Mouse (Mus musculus): ENCODE measurements around the gene Ndrg3. TPM values are rescaled to one million over a fixed set of nuclear protein-coding genes. Genes with fewer than 3 reads are reported as not detected.
"Not testable (repeated sequence)": the region's sequence is repeated elsewhere in the genome, so short reads cannot be mapped to it uniquely, and the experiment has no call there.

Ndrg3 gene
- polyA plus RNA-seq, 1 experiment from 2014 or later = 54.0 TPM

DNA sequence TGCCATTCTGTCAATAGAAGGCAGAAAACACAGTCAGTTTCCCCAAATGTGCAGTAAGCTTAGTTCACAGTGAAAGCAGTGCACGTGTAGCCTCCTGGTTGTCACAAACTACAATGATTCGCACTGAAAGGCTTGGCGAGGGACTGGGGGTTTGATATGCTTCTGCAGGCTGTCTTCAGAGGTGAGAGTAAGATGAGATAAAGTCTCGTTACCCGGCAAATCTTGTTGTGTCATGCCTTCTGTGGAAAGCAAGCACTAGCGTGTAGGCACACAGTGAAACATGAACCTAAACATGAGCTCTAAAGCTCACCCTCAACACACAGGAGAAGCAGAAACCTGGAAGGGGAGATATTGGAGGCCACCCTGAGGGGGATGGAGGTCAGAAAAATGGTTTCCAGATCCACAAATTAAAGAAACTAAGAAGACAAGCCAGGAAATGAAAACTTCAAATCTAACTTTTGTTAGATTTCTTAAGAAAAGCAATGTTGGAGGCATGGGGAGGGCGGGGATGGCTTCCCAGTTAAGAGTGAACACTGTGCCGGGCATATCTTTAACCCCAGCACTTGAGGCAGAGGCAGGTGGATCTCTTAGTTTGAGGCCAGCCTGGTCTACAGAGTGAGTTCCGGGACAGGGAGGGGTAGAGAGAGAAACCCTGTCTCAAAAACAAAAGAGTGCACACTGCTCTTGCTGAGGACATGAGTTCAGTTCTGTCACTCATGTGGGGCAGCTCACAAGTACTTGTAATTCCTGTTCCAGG, 33.2 kb downstream of the Ndrg3 start:
- Histone ChIP-seq H3K27ac (no peak overlapping the region), H3K4me3 (no peak overlapping the region), H3K27me3 (no peaks in the 10 kb centered on the region), H3K4me2 (no peak overlapping the region), H3K9ac (no peak overlapping the region), H3K36me3 (0 out of 2 replicates have a peak, but pooled peaks cover 4% of the 10 kb centered on the region), H3K4me1 (no peaks in the 10 kb centered on the region), H3K9me3 (no peaks in the 10 kb centered on the region)
- 71% methylated on average over 9 of the region's 9 CpGs for WGBS
- no peak for ATAC-seq (ENCODE audit: insufficient number of reproducible peaks, low FRiP score, low TSS enrichment, low read depth)

DNA sequence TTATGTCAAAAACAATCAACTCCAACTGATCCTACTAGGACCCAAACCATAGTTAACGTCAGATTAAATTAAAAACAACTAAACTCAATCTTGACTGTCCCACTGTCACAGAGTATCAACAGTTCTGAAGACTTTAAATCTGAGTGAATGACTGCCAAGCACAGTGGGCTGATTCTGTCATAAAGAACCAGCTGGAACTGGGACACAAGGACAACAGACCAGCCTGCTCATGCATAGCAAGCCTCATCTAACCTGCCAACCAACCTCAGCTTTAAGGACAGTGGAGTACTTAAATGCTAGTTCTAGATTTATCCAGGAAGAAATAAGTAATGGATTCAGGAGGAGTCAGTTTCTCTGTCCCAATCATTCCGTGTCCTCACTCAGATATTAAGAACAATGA, 34.8 kb downstream of the Ndrg3 start:
- no peak overlapping the region for H3K27ac ChIP-seq
- H3K36me3 ChIP-seq = 0 out of 2 replicates have a peak, but pooled peaks cover 4% of the 10 kb centered on the region
- H3K9me3 ChIP-seq = no peaks in the 10 kb centered on the region
- WGBS = 91% methylated on average over 2 of the region's 2 CpGs
- H3K27me3 ChIP-seq = no peaks in the 10 kb centered on the region
- H3K9ac ChIP-seq = no peak overlapping the region
- no peak overlapping the region for H3K4me3 ChIP-seq
- no peaks in the 10 kb centered on the region for H3K4me1 ChIP-seq
- ATAC-seq (ENCODE audit: insufficient number of reproducible peaks, low FRiP score, low TSS enrichment, low read depth) = no peak
- H3K4me2 ChIP-seq = no peak overlapping the region

DNA sequence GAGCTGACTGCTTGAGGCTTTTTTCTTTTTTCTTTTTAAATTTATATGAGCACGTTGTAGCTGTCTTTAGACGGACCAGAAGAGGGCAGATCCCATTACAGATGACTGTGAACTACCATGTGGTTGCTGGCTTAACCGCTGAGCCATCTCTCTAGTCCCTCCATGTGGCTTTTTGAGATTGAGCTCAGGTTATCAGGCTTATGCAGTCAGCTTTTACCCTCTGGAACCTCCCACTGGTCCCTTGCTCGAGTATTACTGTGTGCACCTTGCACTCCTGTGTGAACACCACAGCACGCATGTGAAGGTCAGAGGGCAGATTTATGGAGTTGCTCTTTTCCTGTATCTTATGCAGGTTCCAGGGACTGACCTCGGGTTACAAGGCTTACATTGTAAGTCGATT, 35.5 kb downstream of the Ndrg3 start:
- no peak for ATAC-seq (ENCODE audit: insufficient number of reproducible peaks, low FRiP score, low TSS enrichment, low read depth)
- Histone ChIP-seq H3K27ac (no peak overlapping the region), H3K4me1 (no peaks in the 10 kb centered on the region), H3K4me3 (no peak overlapping the region), H3K27me3 (no peaks in the 10 kb centered on the region), H3K4me2 (no peak overlapping the region), H3K36me3 (0 out of 2 replicates have a peak, but pooled peaks cover 4% of the 10 kb centered on the region), H3K9ac (no peak overlapping the region), H3K9me3 (no peaks in the 10 kb centered on the region)
- 67% methylated on average over 7 of the region's 7 CpGs for WGBS

DNA sequence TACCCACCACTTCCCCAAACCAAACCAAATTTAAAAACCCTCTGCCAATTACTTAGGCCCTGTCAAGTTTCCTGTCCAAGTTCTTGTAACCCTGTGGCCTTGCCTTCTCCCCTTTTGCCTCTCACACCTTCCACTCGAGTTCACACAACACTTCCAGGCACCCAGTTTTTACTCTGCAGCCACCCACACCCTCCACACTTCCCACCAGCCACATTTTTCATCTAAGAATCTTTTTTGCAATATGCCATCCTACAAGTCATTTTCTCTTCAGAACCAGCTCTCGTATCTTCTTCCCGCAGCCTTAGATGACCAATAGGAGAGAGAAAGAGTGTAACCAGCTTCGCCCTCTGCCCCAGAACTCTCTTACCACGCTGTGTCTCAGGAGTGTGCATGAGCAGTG, 37.4 kb downstream of the Ndrg3 start:
- no peak for ATAC-seq (ENCODE audit: insufficient number of reproducible peaks, low FRiP score, low TSS enrichment, low read depth)
- Histone ChIP-seq H3K36me3 (0 out of 2 replicates have a peak, but pooled peaks cover 2% of the 10 kb centered on the region), H3K4me1 (no peaks in the 10 kb centered on the region), H3K27ac (no peak overlapping the region), H3K27me3 (no peaks in the 10 kb centered on the region), H3K4me2 (no peak overlapping the region), H3K4me3 (no peak overlapping the region), H3K9ac (no peak overlapping the region), H3K9me3 (no peaks in the 10 kb centered on the region)
- 84% methylated on average over 5 of the region's 5 CpGs for WGBS

DNA sequence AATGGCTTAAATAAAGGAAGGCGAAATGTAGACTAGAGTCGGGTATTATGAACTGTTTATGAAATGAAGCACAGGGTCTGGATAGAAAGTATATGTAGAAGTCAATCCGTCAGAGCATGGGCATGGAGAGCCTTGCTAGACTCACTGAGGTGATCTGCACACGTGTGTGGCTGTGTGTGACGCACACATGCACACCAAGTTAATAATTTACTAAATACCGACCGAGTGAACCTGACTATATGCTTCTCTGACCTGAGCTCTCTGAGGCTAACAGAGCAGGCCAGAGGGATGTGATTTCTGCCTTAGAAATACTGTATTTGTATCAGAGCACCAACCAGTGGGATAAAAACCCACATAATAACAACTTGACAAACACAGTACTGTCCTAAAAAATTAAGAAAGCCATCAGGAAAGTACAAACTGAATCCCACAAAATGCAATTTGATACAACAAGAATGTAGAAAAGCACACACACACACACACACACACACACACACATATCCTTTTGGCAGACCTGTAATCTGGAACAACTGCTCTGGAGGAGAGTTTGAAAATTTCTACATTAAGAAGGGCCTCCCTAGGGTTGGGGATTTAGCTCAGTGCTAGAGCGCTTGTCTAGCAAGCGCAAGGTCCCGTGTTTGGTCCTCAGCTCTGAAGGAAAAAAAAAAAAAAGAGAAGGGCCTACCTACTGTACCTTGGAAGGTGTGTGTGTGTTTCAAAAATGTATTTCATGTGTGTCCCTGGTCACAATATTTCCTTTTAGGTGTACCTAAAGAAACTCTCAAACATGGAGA, 40.4 kb downstream of the Ndrg3 start:
- H3K9ac ChIP-seq = no peak overlapping the region
- no peaks in the 10 kb centered on the region for H3K27me3 ChIP-seq
- H3K27ac ChIP-seq = no peak overlapping the region
- no peak for ATAC-seq (ENCODE audit: insufficient number of reproducible peaks, low FRiP score, low TSS enrichment, low read depth)
- H3K9me3 ChIP-seq = no peaks in the 10 kb centered on the region
- H3K36me3 ChIP-seq = peaks cover 21% of the 10 kb centered on the region
- no peak overlapping the region for H3K4me2 ChIP-seq
- WGBS = 87% methylated on average over 10 of the region's 10 CpGs
- no peaks in the 10 kb centered on the region for H3K4me1 ChIP-seq
- no peak overlapping the region for H3K4me3 ChIP-seq

DNA sequence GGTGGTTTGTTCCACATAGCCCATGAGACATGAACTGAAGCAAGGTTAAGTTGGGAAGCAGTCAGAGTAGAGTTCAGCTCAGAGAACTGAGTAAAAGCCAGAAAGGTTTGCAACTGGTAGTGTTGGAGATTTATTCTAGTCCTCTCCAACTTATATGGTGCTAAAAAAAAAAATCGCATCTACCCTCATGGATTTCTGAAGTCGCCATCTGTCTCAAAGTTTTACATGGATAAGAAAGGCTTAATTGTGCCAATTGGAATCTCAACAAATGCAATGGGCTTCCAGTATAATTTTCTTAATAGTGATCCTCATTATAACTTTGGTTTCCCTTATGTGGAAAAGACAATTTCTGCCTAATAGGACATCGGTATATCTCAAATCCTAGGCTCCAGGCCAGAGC, 41.0 kb downstream of the Ndrg3 start:
- H3K4me1 ChIP-seq = no peaks in the 10 kb centered on the region
- no peak for ATAC-seq (ENCODE audit: insufficient number of reproducible peaks, low FRiP score, low TSS enrichment, low read depth)
- no peaks in the 10 kb centered on the region for H3K9me3 ChIP-seq
- peaks cover 26% of the 10 kb centered on the region for H3K36me3 ChIP-seq
- no peak overlapping the region for H3K4me2 ChIP-seq
- H3K4me3 ChIP-seq = no peak overlapping the region
- 94% methylated on average over 3 of the region's 3 CpGs for WGBS
- no peak overlapping the region for H3K27ac ChIP-seq
- H3K9ac ChIP-seq = no peak overlapping the region
- no peaks in the 10 kb centered on the region for H3K27me3 ChIP-seq

DNA sequence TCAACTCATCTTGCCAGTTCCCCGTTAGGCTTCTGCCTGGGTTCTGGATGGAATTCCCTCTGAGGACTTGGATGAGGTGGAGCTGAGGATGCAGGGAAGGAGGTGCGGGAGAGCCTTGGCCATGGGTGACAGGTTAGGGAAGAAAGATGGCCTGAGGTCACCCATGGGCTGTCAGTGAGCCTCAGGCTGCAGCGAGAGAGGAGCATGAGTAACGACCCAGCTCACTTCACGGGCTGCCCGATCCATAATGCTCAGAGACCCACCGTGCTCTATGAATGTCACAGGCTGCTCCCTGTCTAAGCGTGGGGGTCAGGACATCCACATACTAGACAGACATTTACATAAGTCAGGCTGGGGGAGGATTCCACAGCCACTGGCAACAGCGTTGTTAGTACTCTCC, 50.3 kb downstream of the Ndrg3 start:
- H3K27me3 ChIP-seq; ATAC-seq (ENCODE audit: insufficient number of reproducible peaks, low FRiP score, low TSS enrichment, low read depth); H3K4me2 ChIP-seq; H3K27ac ChIP-seq; H3K9me3 ChIP-seq; H3K4me3 ChIP-seq; H3K9ac ChIP-seq; H3K4me1 ChIP-seq: not testable (repeated sequence)
- peaks cover 28% of the 10 kb centered on the region for H3K36me3 ChIP-seq
- WGBS = 77% methylated on average over 9 of the region's 9 CpGs

DNA sequence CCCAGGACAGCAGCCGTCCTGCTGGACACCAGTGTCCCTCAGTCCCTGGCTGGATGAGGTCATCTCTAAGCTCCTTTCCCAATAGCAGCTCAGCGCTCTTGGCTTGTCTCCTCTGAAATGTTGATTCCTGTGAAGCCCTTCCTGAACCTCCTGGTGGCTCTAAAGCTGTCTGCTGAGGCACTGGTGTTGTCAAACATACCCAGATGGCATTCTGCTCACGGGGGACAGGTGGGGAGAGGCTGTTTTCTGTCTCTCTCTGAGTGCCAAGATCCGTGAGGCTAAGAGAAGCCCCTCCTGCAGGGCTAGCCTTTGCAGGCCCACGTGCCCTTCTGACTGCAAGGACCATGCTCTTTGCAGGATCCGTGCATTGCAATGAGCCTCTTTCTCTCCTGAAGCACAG, 51.9 kb downstream of the Ndrg3 start:
- not testable (repeated sequence) for H3K4me3 ChIP-seq; H3K4me1 ChIP-seq; ATAC-seq (ENCODE audit: insufficient number of reproducible peaks, low FRiP score, low TSS enrichment, low read depth); H3K9ac ChIP-seq; H3K9me3 ChIP-seq; H3K4me2 ChIP-seq; H3K27me3 ChIP-seq; H3K27ac ChIP-seq
- H3K36me3 ChIP-seq = peaks cover 29% of the 10 kb centered on the region
- 63% methylated on average over 6 of the region's 6 CpGs for WGBS

DNA sequence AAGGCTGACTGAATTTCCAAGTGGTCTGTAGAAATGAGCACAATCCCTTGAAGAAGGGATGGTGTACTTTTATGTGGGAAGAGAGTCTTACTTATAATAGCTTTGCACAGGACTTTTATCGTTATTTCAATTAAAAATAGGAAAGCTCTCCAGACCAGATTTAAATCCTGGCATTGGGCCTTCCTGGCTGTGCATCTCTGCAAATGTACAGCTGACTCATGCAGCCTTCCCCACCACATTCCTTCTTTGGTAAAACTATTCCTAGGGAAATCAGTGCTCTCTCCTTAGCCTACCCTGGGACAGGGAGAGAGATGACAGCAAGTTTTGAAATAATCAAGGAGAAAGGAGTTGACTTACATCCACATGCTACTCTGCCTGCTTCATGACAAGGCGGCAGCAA, 54.1 kb downstream of the Ndrg3 start:
- H3K27me3 ChIP-seq = no peaks in the 10 kb centered on the region
- no peak for ATAC-seq (ENCODE audit: insufficient number of reproducible peaks, low FRiP score, low TSS enrichment, low read depth)
- no peak overlapping the region for H3K4me3 ChIP-seq
- no peak overlapping the region for H3K27ac ChIP-seq
- H3K9me3 ChIP-seq = no peaks in the 10 kb centered on the region
- H3K4me1 ChIP-seq = no peaks in the 10 kb centered on the region
- H3K36me3 ChIP-seq = peaks cover 19% of the 10 kb centered on the region
- no peak overlapping the region for H3K4me2 ChIP-seq
- no peak overlapping the region for H3K9ac ChIP-seq
- 85% methylated on average over 2 of the region's 2 CpGs for WGBS

DNA sequence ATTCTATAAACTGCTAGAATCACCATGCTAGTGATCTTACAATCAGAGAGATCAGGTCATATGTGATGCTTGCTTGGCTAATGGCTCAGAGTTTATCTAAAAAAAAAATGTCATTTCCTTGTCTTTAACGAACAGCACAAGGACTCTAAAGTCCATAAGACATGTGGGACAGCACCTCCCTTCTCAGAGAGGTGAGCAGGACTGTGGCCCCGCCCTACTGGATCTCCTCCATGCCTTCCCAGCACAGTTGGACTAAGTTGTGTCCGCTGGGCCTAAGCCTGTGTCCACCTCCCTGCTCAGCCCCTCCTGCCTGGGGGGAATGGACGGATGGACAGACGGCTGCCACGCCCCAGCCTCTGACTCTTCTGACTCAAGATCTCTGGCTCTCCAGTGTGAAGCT, 56.9 kb downstream of the Ndrg3 start:
- WGBS = 87% methylated on average over 6 of the region's 6 CpGs
- Histone ChIP-seq H3K9me3 (no peaks in the 10 kb centered on the region), H3K4me3 (no peak overlapping the region), H3K9ac (no peak overlapping the region), H3K4me2 (no peak overlapping the region), H3K27me3 (no peaks in the 10 kb centered on the region), H3K36me3 (peaks cover 30% of the 10 kb centered on the region), H3K4me1 (no peaks in the 10 kb centered on the region), H3K27ac (no peak overlapping the region)
- ATAC-seq (ENCODE audit: insufficient number of reproducible peaks, low FRiP score, low TSS enrichment, low read depth) = no peak

DNA sequence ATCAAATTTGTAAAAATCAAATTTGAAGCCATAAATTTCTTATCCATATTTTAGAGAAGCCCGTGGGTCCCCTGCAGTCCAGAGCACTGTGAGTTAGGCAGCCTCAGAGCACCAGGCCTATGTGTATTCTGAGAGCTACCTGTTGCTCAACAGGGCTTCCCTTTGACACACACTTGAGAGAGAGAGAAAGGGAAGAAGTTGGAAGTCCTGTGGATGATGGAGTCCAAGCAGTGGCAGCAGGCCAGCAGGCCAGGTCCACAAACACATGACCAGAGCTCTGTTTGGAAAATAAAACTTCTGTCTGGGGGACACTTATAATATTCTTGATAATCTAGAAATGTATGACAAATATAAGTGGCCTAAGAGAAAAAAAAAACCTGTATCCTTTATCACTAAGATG, 58.4 kb downstream of the Ndrg3 start:
- peaks cover 32% of the 10 kb centered on the region for H3K36me3 ChIP-seq
- no peak overlapping the region for H3K4me2 ChIP-seq
- H3K4me3 ChIP-seq = no peak overlapping the region
- WGBS = 82% methylated on average over 1 of the region's 1 CpGs
- no peak overlapping the region for H3K27ac ChIP-seq
- ATAC-seq (ENCODE audit: insufficient number of reproducible peaks, low FRiP score, low TSS enrichment, low read depth) = no peak
- H3K9me3 ChIP-seq = no peaks in the 10 kb centered on the region
- no peaks in the 10 kb centered on the region for H3K4me1 ChIP-seq
- H3K9ac ChIP-seq = no peak overlapping the region
- H3K27me3 ChIP-seq = no peaks in the 10 kb centered on the region

DNA sequence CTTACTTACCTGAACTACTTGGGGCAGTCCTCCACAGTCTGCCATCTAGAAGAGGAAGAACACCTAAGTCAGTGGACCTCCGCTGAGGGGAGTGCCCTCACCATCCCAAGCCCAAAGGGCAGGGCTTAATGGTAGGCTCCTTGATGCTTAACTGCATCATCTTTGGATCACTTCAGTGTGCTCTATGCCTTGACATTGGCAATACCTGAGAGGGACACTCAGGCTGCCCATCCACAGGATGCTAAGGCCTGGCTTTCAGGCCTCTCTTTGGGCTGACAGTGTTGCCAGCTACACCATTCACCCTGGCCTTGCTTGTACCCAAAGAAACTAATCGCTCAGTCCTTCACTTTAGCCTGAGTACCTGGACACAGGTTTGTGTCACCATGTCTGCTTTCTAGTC, 60.4 kb downstream of the Ndrg3 start:
- H3K9me3 ChIP-seq = no peaks in the 10 kb centered on the region
- H3K4me2 ChIP-seq = no peak overlapping the region
- peaks cover 29% of the 10 kb centered on the region for H3K36me3 ChIP-seq
- H3K27ac ChIP-seq = no peak overlapping the region
- no peak overlapping the region for H3K4me3 ChIP-seq
- WGBS = 95% methylated on average over 2 of the region's 2 CpGs
- H3K27me3 ChIP-seq = no peaks in the 10 kb centered on the region
- ATAC-seq (ENCODE audit: insufficient number of reproducible peaks, low FRiP score, low TSS enrichment, low read depth) = no peak
- H3K9ac ChIP-seq = no peak overlapping the region
- H3K4me1 ChIP-seq = no peaks in the 10 kb centered on the region
